In the genomic region with DNA sequence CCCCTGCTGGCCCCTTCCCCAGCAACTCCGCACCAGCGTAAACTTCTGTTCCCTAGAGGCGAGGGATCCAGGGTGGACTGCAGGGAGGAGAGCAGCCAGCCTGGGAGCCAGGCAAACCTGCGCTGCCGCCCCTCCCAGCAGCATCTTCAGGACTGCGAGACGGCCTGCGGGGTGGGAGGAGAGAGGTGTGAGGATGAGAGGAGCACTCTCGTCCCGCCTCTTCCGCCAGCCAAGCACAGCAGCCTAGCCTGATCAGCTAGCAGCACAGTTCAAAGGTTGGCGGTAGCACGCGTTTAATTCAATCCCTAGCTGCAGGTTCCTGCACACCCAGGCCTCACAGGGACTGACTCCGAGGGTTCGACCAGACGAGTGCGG, we compare ENCODE assay signal across 1 mouse cellular context.
A peak's percentile ranks its signal among the peaks of the same experiment; 100 is the strongest.
TF ChIP-seq lines count a peak whose summit lies in the region.

No protein-coding gene starts in this region.

TF ChIP-seq in myocyte, 11 proteins besides CTCF, POLR2A, EP300 and RAD21:
- TF ChIP-seq TCF3 (IDR thresholded peaks at IDR 0.05; ENCODE audit: insufficient read length, low read depth) (no peak), E2F4 (IDR thresholded peaks at IDR 0.05; ENCODE audit: insufficient read depth) (no peak), SRF (IDR thresholded peaks at IDR 0.05; ENCODE audit: control insufficient read depth, insufficient read length, low read depth) (no peak), REST (IDR thresholded peaks at IDR 0.05; ENCODE audit: insufficient read depth, insufficient read length) (no peak), POLR2AphosphoS2 (IDR thresholded peaks at IDR 0.05; ENCODE audit: insufficient read length, low read depth) (peak; percentile 2)
